Mouse (Mus musculus): ENCODE results near the gene Hspb6. TPM values are rescaled to one million over a fixed set of nuclear protein-coding genes. Genes with fewer than 3 reads are reported as not detected.

Gene Hspb6
- total and polyA plus RNA-seq, 3 experiments = 718 to 1,866 (median 804) TPM

GRCm38 (mm10) chr7:30566033-30566432 lies 14.1 kb downstream of the Hspb6 start:
- H3K27me3 ChIP-seq (ENCODE audit: control insufficient read depth, insufficient read depth, low read length) = no peaks in the 10 kb centered on the region
- TF ChIP-seq POLR2A (IDR thresholded peaks at IDR 0.05; ENCODE audit: insufficient read depth, low read depth, low read length) (no peak), CTCF (IDR thresholded peaks at IDR 0.05) (no peak), EP300 (IDR thresholded peaks at IDR 0.05; ENCODE audit: insufficient read depth, low read depth, low read length) (no peak)
- intact Hi-C loops (cut with DNase I) = no loop called here
- H3K4me1 ChIP-seq (ENCODE audit: control insufficient read depth, insufficient read depth, low read length) = peaks cover 2% of the 10 kb centered on the region; the same call in 1 of the 2 replicates
- H3K36me3 ChIP-seq (ENCODE audit: control insufficient read depth, insufficient read depth, low read length) = no peaks in the 10 kb centered on the region
- H3K9ac ChIP-seq (ENCODE audit: low read depth, low read length) = no peak overlapping the region
- no peak overlapping the region for H3K4me3 ChIP-seq
- no peak overlapping the region for H3K27ac ChIP-seq
- no peak for DNase-seq
- 74% methylated on average over 9 of the region's 9 CpGs for WGBS
- H3K79me2 ChIP-seq (replicated peaks; ENCODE audit: control insufficient read depth, insufficient read depth, low read length) = no peaks in the 10 kb centered on the region

DNA sequence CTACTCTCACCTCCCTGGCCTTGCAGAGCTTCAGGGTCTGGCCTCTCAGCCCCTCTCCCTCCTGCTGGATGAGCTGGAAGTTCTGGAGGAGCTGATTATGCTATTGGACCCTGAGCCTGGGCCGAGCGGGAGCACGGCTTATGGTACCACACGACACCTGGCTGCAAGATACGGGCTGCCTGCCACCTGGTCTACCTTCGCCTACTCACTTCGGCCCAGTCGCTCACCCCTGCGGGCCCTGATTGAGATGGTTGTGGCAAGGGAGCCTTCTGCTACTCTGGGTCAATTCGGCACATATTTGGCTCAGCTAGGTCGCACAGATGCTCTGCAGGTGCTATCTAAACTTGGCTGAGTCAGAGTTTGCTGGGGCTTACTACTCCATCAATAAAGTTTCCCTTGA lies 15.6 kb downstream of the Hspb6 start:
- intact Hi-C loops (cut with DNase I) = no loop called here
- H3K36me3 ChIP-seq (ENCODE audit: control insufficient read depth, insufficient read depth, low read length) = no peaks in the 10 kb centered on the region
- 92% methylated on average over 11 of the region's 11 CpGs for WGBS

DNA sequence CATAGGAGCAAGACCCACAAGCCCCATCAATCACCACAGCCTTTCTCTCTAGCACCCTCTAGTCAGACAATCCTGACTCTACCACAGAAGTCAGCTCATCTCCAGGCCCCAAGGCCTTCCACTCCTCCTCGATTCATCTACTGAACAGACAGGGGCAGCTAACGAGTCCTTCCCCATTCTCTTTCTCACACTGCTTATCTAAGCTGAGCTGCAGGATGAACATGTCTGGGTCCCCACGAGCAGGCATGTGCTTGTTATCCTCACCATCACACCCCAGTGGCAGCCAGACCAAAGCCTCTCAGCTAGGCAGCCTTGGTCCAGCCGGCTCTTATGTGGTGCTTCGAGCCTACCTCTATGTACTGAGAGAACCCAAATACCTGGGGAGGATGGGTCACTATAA lies 20.4 kb downstream of the Hspb6 start:
- no peaks in the 10 kb centered on the region for H3K36me3 ChIP-seq (ENCODE audit: control insufficient read depth, insufficient read depth, low read length)
- H3K27ac ChIP-seq = no peak overlapping the region
- 79% methylated on average over 5 of the region's 5 CpGs for WGBS
- no peaks in the 10 kb centered on the region for H3K27me3 ChIP-seq (ENCODE audit: control insufficient read depth, insufficient read depth, low read length)
- no peak for DNase-seq
- TF ChIP-seq POLR2A (IDR thresholded peaks at IDR 0.05; ENCODE audit: insufficient read depth, low read depth, low read length) = no peak
- TF ChIP-seq CTCF (IDR thresholded peaks at IDR 0.05) = no peak
- no peak for TF ChIP-seq EP300 (IDR thresholded peaks at IDR 0.05; ENCODE audit: insufficient read depth, low read depth, low read length)
- H3K4me3 ChIP-seq = no peak overlapping the region
- no peaks in the 10 kb centered on the region for H3K4me1 ChIP-seq (ENCODE audit: control insufficient read depth, insufficient read depth, low read length)
- H3K79me2 ChIP-seq (replicated peaks; ENCODE audit: control insufficient read depth, insufficient read depth, low read length) = no peaks in the 10 kb centered on the region
- intact Hi-C loops (cut with DNase I) = no loop called here
- H3K9ac ChIP-seq (ENCODE audit: low read depth, low read length) = no peak overlapping the region

More for the DNA sequence above, 15.6 kb downstream of the Hspb6 start:
- TF ChIP-seq POLR2A (IDR thresholded peaks at IDR 0.05; ENCODE audit: insufficient read depth, low read depth, low read length) (no peak), EP300 (IDR thresholded peaks at IDR 0.05; ENCODE audit: insufficient read depth, low read depth, low read length) (no peak), CTCF (IDR thresholded peaks at IDR 0.05) (no peak)
- H3K79me2 ChIP-seq (replicated peaks; ENCODE audit: control insufficient read depth, insufficient read depth, low read length) = no peaks in the 10 kb centered on the region
- DNase-seq = no peak
- no peak overlapping the region for H3K27ac ChIP-seq
- H3K4me1 ChIP-seq (ENCODE audit: control insufficient read depth, insufficient read depth, low read length) = peaks cover 2% of the 10 kb centered on the region; the same call in 1 of the 2 replicates
- H3K4me3 ChIP-seq = no peak overlapping the region
- H3K27me3 ChIP-seq (ENCODE audit: control insufficient read depth, insufficient read depth, low read length) = no peaks in the 10 kb centered on the region
- H3K9ac ChIP-seq (ENCODE audit: low read depth, low read length) = no peak overlapping the region

- no peak overlapping the region for H3K4me3 ChIP-seq
- no peaks in the 10 kb centered on the region for H3K4me1 ChIP-seq (ENCODE audit: control insufficient read depth, insufficient read depth, low read length)
- peak overlapping the region; percentile 15; the same call in 1 of the 2 replicates for H3K27ac ChIP-seq
- H3K36me3 ChIP-seq (ENCODE audit: control insufficient read depth, insufficient read depth, low read length) = no peaks in the 10 kb centered on the region
- no peaks in the 10 kb centered on the region for H3K27me3 ChIP-seq (ENCODE audit: control insufficient read depth, insufficient read depth, low read length)
- peak in 1 of 2 experiments; percentile 70 for DNase-seq
- H3K79me2 ChIP-seq (replicated peaks; ENCODE audit: control insufficient read depth, insufficient read depth, low read length) = no peaks in the 10 kb centered on the region
- intact Hi-C loops (cut with DNase I) = no loop called here
- TF ChIP-seq EP300 (IDR thresholded peaks at IDR 0.05; ENCODE audit: insufficient read depth, low read depth, low read length) (peak; percentile 58; the same call in 1 of the 2 replicates), POLR2A (IDR thresholded peaks at IDR 0.05; ENCODE audit: insufficient read depth, low read depth, low read length) (no peak), CTCF (IDR thresholded peaks at IDR 0.05) (no peak)
- 43% methylated on average over 2 of the region's 2 CpGs for WGBS
- no peak overlapping the region for H3K9ac ChIP-seq (ENCODE audit: low read depth, low read length)
These were observed 21.0 kb downstream of the Hspb6 start for GRCm38 (mm10) chr7:30572969-30573368.

DNA sequence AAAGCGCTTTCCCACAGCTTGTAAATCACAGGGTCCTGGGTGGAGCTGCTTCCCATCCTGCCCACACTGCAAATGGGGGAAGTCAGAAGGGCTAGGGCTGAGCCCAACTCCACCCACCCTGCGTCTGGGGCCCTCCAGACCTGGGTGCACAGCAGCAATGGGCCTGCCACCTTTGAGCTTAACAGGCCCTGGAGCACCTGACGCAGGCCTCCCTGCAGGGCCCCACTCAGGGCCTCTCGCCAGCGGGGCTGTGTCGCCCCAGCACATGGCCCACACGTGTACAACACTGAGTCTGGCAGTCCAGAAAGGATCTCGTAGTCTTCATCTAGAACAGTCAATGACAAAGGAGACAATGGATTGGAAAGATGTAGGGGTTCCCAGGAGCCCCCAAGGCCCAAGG lies 28.0 kb downstream of the Hspb6 start:
- no peaks in the 10 kb centered on the region for H3K36me3 ChIP-seq (ENCODE audit: control insufficient read depth, insufficient read depth, low read length)
- 94% methylated on average over 8 of the region's 8 CpGs for WGBS
- H3K79me2 ChIP-seq (replicated peaks; ENCODE audit: control insufficient read depth, insufficient read depth, low read length) = no peaks in the 10 kb centered on the region; the same call in 1 of the 2 replicates
- H3K27ac ChIP-seq = no peak overlapping the region
- H3K9ac ChIP-seq (ENCODE audit: low read depth, low read length) = no peak overlapping the region
- no peaks in the 10 kb centered on the region for H3K4me1 ChIP-seq (ENCODE audit: control insufficient read depth, insufficient read depth, low read length)
- DNase-seq = no peak
- intact Hi-C loops (cut with DNase I) = no loop called here
- H3K27me3 ChIP-seq (ENCODE audit: control insufficient read depth, insufficient read depth, low read length) = no peaks in the 10 kb centered on the region
- TF ChIP-seq CTCF (IDR thresholded peaks at IDR 0.05) (no peak), EP300 (IDR thresholded peaks at IDR 0.05; ENCODE audit: insufficient read depth, low read depth, low read length) (no peak)
- H3K4me3 ChIP-seq = no peak overlapping the region

- no peak overlapping the region for H3K9ac ChIP-seq (ENCODE audit: low read depth, low read length)
- DNase-seq = no peak
- no peaks in the 10 kb centered on the region for H3K36me3 ChIP-seq (ENCODE audit: control insufficient read depth, insufficient read depth, low read length)
- intact Hi-C loops (cut with DNase I) = no loop called here
- no peaks in the 10 kb centered on the region; the same call in 1 of the 2 replicates for H3K79me2 ChIP-seq (replicated peaks; ENCODE audit: control insufficient read depth, insufficient read depth, low read length)
- no peak overlapping the region for H3K4me3 ChIP-seq
- TF ChIP-seq EP300 (IDR thresholded peaks at IDR 0.05; ENCODE audit: insufficient read depth, low read depth, low read length) = no peak
- no peak for TF ChIP-seq POLR2A (IDR thresholded peaks at IDR 0.05; ENCODE audit: insufficient read depth, low read depth, low read length)
- no peak for TF ChIP-seq CTCF (IDR thresholded peaks at IDR 0.05)
- no peak overlapping the region for H3K27ac ChIP-seq
- H3K27me3 ChIP-seq (ENCODE audit: control insufficient read depth, insufficient read depth, low read length) = no peaks in the 10 kb centered on the region
- no peaks in the 10 kb centered on the region for H3K4me1 ChIP-seq (ENCODE audit: control insufficient read depth, insufficient read depth, low read length)
- WGBS = 94% methylated on average over 16 of the region's 16 CpGs
These were observed 29.6 kb downstream of the Hspb6 start for GRCm38 (mm10) chr7:30581547-30581946.
